Mouse (Mus musculus): ENCODE results near the gene Tmem161b. TPM values are rescaled to one million over a fixed set of nuclear protein-coding genes. Genes with fewer than 3 reads are reported as not detected.
A peak's percentile ranks its signal among the peaks of the same experiment; 100 is the strongest.
"Not testable (repeated sequence)": the region's sequence is repeated elsewhere in the genome, so short reads cannot be mapped to it uniquely, and the experiment has no call there.

The Tmem161b gene
- total RNA-seq (2021), result 10 to 100 TPM; 32.2 to 36.6 TPM
- long read RNA-seq, transcript Tmem161b-201 (12 exons, 2,857 nt), result major isoform, 13 of 25 reads
- long read RNA-seq, partial matches to known transcripts, result 0 of 25 reads
- long read RNA-seq, other reads (novel, unspliced or antisense), result 9 of 25 reads

DNA sequence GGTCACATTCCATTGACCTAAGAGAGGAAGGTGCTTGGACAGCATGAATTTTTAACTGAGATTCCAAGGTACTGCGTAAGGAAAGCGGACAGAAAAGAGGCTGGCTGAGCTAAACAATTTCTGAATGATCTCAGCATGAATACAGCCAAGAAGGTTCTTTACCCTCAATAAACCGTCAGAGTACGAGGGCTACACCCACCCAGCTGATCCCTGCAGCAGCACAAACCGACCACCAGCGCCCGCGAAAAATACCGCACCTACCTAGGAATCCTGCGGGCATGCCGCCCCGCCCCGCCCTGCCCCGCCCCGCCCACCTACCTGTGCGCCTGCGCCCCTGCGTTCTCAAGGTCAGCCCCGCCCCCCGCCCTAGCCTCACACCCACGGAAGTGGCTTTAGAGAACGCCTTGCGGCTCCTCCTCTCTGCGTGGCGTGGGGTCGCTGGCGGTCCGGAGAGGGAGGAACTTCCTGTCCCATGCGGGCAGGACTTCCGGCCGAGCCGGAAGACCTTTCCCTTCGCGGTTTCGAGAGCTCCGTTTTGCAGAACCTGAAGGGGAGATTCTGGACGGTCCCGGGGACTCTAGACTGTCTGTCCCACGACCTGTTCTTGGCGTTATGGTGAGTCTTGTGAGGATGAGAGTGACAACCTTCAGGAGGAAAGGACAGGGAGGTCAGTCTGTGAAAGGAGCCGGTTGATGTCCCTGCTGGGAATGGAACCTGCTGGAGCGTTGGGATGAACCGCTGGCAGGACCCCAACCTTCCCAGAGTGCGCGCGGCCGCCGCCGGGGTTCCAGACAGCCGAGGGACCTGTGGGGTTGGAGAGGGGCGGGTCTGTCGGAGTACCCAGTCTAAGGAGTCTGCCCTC lies at the start of gene Tmem161b:
TSS of gene Tmem161b (plus strand) at position 477 of the 862 bp plus-strand sequence.
- peak; percentile 87 to 90 for DNase-seq (ENCODE audit: low spot score in 2 of 2)

DNA sequence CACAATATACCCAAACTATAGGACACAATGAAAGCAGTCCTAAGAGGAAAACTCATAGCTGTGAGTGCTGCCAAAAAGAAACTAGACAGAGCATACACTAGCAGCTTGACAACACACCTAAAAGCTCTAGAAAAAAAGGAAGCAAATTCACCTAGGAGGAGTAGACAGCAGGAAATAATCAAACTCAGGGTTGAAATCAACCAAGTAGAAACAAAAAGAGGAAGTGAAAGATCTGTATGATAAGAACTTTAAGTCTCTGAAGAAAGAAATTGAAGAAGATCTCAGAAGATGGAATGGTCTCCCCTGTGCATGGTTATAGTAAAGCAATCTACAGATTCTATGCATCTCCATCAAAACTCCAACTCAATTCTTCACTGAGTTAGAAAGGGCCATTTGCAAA lies 36.3 kb upstream of the Tmem161b start:
- DNase-seq (ENCODE audit: low spot score in 2 of 2), result not testable (repeated sequence)

GRCm38 (mm10) chr13:84192723-84193122 lies 29.4 kb upstream of the Tmem161b start:
- DNase-seq (ENCODE audit: low spot score in 2 of 2), result no peak

GRCm38 (mm10) chr13:84222682-84222992 lies 541 bp downstream of the Tmem161b start:
- no peak for DNase-seq (ENCODE audit: low spot score in 2 of 2)

DNA sequence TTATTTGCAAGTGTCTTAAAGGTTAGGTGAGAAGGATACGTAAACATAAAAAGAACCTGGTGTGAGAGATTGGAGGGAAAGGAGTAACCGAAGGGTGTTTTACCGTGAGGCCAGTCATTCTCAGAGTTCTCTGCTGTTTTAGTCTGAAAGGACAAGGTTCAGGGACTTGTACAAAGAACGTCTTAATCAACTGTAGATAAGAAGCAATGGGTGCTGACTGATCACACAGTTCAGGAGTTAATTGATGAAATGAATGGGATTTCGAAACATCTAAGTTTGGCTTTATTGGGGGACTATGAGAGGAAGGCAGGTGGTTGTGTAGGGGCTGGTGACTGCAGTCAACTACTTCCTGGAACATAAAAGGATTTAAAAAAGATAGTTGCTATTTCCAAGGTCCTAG lies 922 bp downstream of the Tmem161b start:
- DNase-seq (ENCODE audit: low spot score in 2 of 2), result no peak

DNA sequence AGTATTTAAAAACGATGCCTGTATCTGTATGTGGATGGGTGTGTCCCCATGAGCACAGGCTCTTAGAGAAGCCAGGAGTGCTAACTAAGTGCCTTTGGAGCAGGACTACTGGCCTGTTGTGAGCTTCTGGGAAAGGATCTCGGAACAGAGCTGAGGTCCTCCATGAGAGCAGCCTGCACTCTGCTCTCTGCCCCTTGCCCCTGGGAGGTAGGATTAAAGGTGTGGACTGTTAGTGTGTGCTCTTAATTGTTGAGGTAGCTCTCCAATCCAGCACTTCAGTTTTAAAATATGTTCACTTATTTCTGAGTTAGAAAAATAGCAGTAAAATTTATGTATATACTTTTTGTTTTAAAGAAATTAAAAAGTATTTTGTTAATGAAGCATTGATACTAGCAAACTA lies 11.9 kb downstream of the Tmem161b start:
- no peak for DNase-seq (ENCODE audit: low spot score in 2 of 2)

GRCm38 (mm10) chr13:84236768-84237167 lies 14.7 kb downstream of the Tmem161b start:
- no peak for DNase-seq (ENCODE audit: low spot score in 2 of 2)

GRCm38 (mm10) chr13:84238184-84238583 lies 16.1 kb downstream of the Tmem161b start:
- DNase-seq (ENCODE audit: low spot score in 2 of 2), result no peak

DNA sequence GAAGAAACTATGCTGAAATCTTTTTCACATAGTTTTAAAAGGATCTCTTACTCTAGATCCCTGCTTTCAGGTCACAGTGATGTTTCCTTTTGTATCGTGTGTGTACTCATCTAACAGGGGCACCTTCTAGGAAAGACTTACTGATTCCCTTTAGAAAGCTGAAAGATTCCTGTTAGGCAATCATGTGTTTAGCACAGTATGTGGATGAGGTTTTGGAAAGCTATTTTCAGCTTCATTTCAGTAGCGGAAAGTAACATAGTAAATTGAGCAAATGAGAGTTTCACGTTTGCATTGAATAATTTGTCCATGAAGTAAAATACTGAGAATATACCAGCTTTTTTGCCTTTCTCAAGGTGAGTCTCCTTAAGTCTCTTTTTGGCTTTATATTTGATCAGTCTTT lies 26.0 kb downstream of the Tmem161b start:
- no peak for DNase-seq (ENCODE audit: low spot score in 2 of 2)

DNA sequence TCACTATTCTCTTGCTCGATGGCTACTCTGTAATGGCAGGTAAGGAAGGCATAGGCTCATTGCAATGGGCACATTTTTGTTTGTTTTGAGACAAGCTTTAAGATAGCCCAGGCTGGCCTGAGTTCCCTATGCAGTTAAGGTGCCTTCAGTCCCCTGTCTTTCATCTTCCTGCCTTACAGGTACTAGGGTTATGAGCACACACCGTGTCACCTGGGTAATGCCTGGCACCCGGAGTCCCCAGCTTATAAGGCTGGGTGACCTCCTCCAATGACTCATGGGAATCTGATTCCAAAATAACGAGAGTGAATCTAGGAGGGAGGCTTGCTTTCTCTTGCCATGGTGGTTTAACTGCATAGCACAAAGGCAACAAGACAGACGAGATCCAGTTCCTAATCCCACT lies 29.2 kb downstream of the Tmem161b start:
- DNase-seq (ENCODE audit: low spot score in 2 of 2), result no peak

- DNase-seq (ENCODE audit: low spot score in 2 of 2), result no peak
Observed at GRCm38 (mm10) chr13:84255047-84255446, 33.0 kb downstream of the Tmem161b start.

GRCm38 (mm10) chr13:84264418-84264817 lies 42.3 kb downstream of the Tmem161b start:
- not testable (repeated sequence) for DNase-seq (ENCODE audit: low spot score in 2 of 2)

- no peak for DNase-seq (ENCODE audit: low spot score in 2 of 2)
Observed at GRCm38 (mm10) chr13:84276246-84276645, 54.1 kb downstream of the Tmem161b start.

GRCm38 (mm10) chr13:84280352-84280751 lies 58.3 kb downstream of the Tmem161b start:
- no peak for DNase-seq (ENCODE audit: low spot score in 2 of 2)

DNA sequence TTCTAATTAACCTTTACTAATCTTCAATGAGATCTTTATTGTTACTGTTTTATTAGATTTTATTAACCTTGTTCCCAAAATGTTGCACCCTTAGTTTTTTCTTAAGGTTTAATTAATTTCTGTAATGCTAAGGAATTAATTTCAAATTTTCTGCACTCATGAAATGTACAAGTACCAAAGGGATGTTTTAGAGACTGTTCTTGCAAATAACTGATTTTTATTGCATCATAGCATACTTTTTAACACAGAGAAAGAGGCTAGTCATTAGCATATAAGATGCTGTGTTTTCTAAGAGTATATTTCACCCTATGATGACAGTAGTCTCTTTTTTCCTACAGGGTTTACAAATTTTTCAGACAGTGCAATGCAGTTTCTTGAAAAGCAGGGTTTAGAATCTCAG lies 60.9 kb downstream of the Tmem161b start:
- DNase-seq (ENCODE audit: low spot score in 2 of 2), result no peak

DNA sequence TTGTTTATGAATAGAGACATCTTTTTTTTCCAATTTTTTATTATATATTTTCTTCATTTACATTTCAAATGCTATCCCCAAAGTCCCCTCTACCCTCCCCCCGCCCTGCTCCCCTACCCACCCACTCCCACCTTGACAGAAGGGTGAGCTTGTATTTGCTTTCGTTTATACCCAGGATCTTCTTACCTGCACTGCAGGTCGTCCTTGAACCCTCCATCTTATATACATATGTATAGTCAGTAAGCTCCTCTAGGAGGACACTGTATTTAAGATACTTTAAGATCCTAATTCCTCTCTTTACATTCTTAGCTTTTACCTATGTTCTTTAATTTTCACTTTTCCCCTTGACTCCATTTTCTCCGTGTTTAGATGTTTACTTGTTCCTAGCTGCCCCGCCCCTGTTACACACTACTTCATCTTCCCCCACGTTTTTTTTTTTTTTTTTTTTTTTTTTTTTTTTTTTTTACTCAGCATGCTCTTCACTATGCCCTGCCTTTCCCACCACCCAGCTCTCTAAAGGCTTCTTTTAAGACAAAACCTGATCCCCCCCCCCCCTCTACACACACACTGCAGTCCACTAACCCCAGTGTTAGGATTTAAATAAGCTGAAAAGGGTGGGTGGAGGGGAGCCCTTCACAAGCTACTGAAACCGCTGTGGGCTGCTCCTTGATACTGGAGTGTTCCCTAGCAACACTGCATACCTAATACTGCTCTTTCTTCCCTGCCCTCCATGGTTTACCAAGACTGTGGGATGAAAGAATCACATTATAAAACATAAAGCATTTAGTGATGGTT lies 62.9 kb downstream of the Tmem161b start:
- DNase-seq (ENCODE audit: low spot score in 2 of 2), result no peak

GRCm38 (mm10) chr13:84285559-84285945 lies 63.5 kb downstream of the Tmem161b start:
- DNase-seq (ENCODE audit: low spot score in 2 of 2), result no peak

GRCm38 (mm10) chr13:84299445-84300053 lies 77.5 kb downstream of the Tmem161b start:
- no peak for DNase-seq (ENCODE audit: low spot score in 2 of 2)

GRCm38 (mm10) chr13:84343272-84343671 lies 121.2 kb downstream of the Tmem161b start:
- DNase-seq (ENCODE audit: low spot score in 2 of 2), result no peak

DNA sequence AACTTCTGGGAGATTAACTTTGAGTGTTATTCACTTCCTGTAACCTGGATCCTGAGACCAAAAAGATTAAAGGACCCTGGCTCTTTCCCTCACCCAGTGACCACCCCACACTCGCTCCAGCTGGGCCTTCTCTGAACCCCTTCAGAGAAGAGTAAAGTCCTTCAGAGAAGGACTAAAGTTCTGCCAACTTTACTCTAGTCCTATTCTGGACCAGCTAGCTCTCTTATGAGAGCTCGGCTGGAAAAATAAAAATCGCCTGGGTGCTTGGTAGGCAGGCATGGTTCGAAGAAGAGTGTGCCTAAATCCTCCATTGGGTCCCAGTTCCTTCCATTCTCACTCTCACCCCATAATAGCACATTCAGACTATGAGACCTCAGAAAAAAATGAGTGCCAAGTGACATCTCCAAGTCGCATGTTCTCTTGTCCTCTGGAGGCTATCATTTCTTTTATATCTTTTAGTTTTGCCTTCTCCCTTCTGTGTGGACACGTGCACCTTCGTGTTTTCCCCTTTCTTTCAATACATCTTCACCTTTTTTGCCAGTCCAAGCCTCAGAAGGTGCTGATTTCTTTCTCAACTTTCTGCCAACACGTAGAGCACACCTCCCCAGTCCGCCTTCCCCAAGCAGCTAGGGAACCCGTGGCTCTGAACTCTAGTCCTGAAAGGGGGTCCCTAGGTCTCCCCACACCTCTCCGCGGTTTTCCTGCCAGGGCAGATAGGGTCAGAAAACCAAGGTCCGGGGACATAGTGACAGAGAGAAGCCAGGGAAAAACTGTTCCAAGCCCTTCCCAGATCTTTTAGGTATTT lies 121.8 kb downstream of the Tmem161b start:
- DNase-seq (ENCODE audit: low spot score in 2 of 2), result peak in 1 of 2 experiments; percentile 17

DNA sequence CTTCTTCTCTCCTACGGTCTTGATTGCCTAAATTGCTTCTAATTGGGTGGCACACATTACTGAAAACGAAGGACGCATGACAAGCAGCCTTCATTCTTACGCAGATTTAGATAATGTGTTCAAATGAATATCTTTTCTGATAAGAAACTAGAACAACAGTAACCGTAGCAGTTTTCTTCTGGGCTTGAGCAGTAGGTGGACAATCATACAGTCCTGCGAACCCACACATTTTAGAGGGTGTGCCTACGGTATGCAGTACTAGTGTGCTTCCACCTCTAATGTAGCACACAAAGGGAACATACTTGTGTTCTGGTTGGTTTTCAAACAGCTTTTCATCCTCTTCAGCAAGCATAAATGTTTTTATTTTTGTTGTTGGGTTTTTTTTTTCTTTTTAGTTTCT lies 122.6 kb downstream of the Tmem161b start:
- DNase-seq (ENCODE audit: low spot score in 2 of 2), result peak in 1 of 2 experiments; percentile 47
